Mouse (Mus musculus): ENCODE results near the gene Tmem270.

DNA sequence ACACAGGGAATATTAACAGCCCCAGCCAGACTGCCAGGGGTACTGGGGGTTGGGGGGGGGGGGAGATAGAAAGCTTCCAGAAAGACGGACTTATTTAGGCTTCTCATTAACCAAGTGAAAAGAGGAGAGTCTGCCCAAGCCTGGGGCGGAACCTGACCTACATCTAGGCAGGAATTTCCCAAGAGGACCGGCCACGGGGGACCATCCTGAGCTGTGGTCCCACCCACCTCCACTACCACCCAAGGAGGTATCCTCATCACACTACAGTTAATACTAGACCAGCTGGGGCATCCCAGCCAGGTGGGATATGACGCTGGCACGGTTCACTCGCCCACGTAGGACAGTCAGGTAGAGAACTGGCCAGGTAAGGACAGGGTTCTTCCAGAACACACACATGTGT is 33.5 kb downstream of the Tmem270 start:
- TF ChIP-seq POLR2A (IDR thresholded peaks at IDR 0.05; ENCODE audit: borderline replicate concordance, low read depth, low read length) (no peak), CTCF (IDR thresholded peaks at IDR 0.05; ENCODE audit: low read depth, low read length) (no peak)
